Mouse (Mus musculus) forebrain, postnatal 0 days (tissue): ENCODE data around the gene Olfr1364. TPM values are rescaled to one million over a fixed set of nuclear protein-coding genes. Genes with fewer than 3 reads are reported as not detected.

Experiments
- ATAC-seq: fragments of 200-750 bp; cut with Nextera tagmentation; 2 replicates; pipeline ENCODE4 v1.8.0; 2017; ENCODE audit warnings: mild to moderate bottlenecking, moderate library complexity
- DNase-seq: peaks from one replicate; pipeline ENCODE4 v3.0.0-alpha.2; 2015
- H3K27ac ChIP-seq: fragments of 300-500 bp; sonication (generic); 2 replicates; pipeline ENCODE4 v1.5.1; 2014; ENCODE audit warnings: low read depth, mild to moderate bottlenecking, antibody characterized with exemption, low read length, moderate library complexity, mixed read lengths
- H3K27me3 ChIP-seq: fragments of 300-500 bp; sonication (generic); 2 replicates; pipeline ENCODE4 v1.6.1; 2014; ENCODE audit warnings: mild to moderate bottlenecking, low read length, mixed read lengths; ENCODE audit not compliant: insufficient read depth
- H3K36me3 ChIP-seq: fragments of 300-500 bp; sonication (generic); 2 replicates; pipeline ENCODE4 v1.6.1; 2014; ENCODE audit warnings: mild to moderate bottlenecking, moderate library complexity; ENCODE audit not compliant: insufficient read depth
- H3K4me1 ChIP-seq: fragments of 300-500 bp; sonication (generic); 2 replicates; pipeline ENCODE4 v1.6.1; 2014; ENCODE audit warnings: antibody characterized with exemption; ENCODE audit not compliant: insufficient read depth
- H3K4me2 ChIP-seq: fragments of 300-500 bp; sonication (generic); 2 replicates; pipeline ENCODE4 v1.6.1; 2014; ENCODE audit warnings: low read depth, mild to moderate bottlenecking, moderate library complexity
- H3K4me3 ChIP-seq: fragments of 300-500 bp; sonication (generic); 2 replicates; pipeline ENCODE4 v1.5.1; 2014; ENCODE audit warnings: low read depth, low read length, mixed read lengths
- H3K9ac ChIP-seq: fragments of 300-500 bp; sonication (generic); 2 replicates; pipeline ENCODE4 v1.6.1; 2014; ENCODE audit warnings: mild to moderate bottlenecking
- H3K9me3 ChIP-seq: fragments of 300-500 bp; sonication (generic); 2 replicates; pipeline ENCODE4 v1.6.1; 2016; ENCODE audit warnings: low read length
- CTCF ChIP-seq: sonication (generic); IDR thresholded peaks from 2 replicates; pipeline ENCODE4 v1.5.1; 2016; ENCODE audit warnings: antibody characterized with exemption, control low read depth, low read depth
- WGBS: fragments of 180-500 bp; shearing (Covaris S2); extraction: QIAGEN DNeasy Blood & Tissue Kit; methylation state at CpG from one replicate; pipeline ENCODE4 v1.1.7; 2014; 5-methylcytosine and 5-hydroxymethylcytosine counted together
- polyA plus RNA-seq: library from polyadenylated mRNA; unstranded; fragments of >200 nt; fragmentation: Nextera tagmentation; extraction: Ambion mirVana; gene quantifications from 2 replicates; pipeline ENCODE4 v1.2.1, GENCODE M21; 2015
- total RNA-seq: library from RNA; depleted of rRNA; stranded (reverse); fragments of >200 nt; gene quantifications from 2 replicates; pipeline ENCODE4 v1.2.3, GENCODE M21; 2014; rRNA removed

Olfr1364 gene
- total and polyA plus RNA-seq, 2 experiments from 2014 or later, result not detected

GRCm38 (mm10) chr13:21530781-21531201 is 50.8 kb downstream of the Olfr1364 start, which contains the start of gene Zkscan8:
Gene Zkscan8 (minus strand): TSS chr13:21531120.
- Histone ChIP-seq H3K9ac (peak within 1 kb of the TSS; percentile 96), H3K9me3 (no peaks in the 10 kb centered on the region), H3K4me3 (peak within 1 kb of the TSS; percentile 88), H3K27ac (peak within 1 kb of the TSS; percentile 89), H3K4me2 (peak within 1 kb of the TSS; percentile 74), H3K36me3 (peaks cover 6% of the 10 kb centered on the region; the same call in 1 of the 2 replicates), H3K27me3 (no peaks in the 10 kb centered on the region), H3K4me1 (peaks cover 6% of the 10 kb centered on the region; the same call in 1 of the 2 replicates)
- WGBS, result under 1% methylated on average over 39 of the region's 39 CpGs
- DNase-seq (peak; percentile 91), ATAC-seq (peak; percentile 99)
- TF ChIP-seq CTCF, result peak; percentile 17

GRCm38 (mm10) chr13:21530136-21530535 is 51.4 kb downstream of the Olfr1364 start:
- DNase-seq (peak; percentile 7), ATAC-seq (no peak)
- peaks cover 7% of the 10 kb centered on the region; the same call in 1 of the 2 replicates for H3K36me3 ChIP-seq
- H3K9me3 ChIP-seq, result no peaks in the 10 kb centered on the region
- H3K4me2 ChIP-seq, result peak overlapping the region; percentile 74
- H3K9ac ChIP-seq, result 0 out of 2 replicates have a peak overlapping the region, but pooled peaks have one; percentile 1
- no peaks in the 10 kb centered on the region for H3K27me3 ChIP-seq
- no peak for TF ChIP-seq CTCF
- WGBS, result 48% methylated on average over 7 of the region's 7 CpGs
- H3K4me3 ChIP-seq, result peak overlapping the region; percentile 88
- H3K27ac ChIP-seq, result no peak overlapping the region
- H3K4me1 ChIP-seq, result peaks cover 6% of the 10 kb centered on the region; the same call in 1 of the 2 replicates

Other genes with a start within 250 kb of the Olfr1364 start
Only the 30 nearest of the 33 such genes appear.
- 10.4 and 11.5 TPM in 2 replicates for gene Zscan12, start 218.9 kb downstream of the Olfr1364 start, total RNA-seq
- 7.2 and 8.1 TPM in 2 replicates for gene Zscan12, start 218.9 kb downstream of the Olfr1364 start, polyA plus RNA-seq
- 51.8 and 54.0 TPM in 2 replicates for gene Zkscan3, start 179.0 kb downstream of the Olfr1364 start, total RNA-seq
- 42.2 and 45.6 TPM in 2 replicates for gene Zkscan3, start 179.0 kb downstream of the Olfr1364 start, polyA plus RNA-seq
- gene Pgbd1, start 140.7 kb downstream of the Olfr1364 start, total RNA-seq, result 2.3 and 4.7 TPM in 2 replicates
- 0.83 and 1.5 TPM in 2 replicates for gene Pgbd1, start 140.7 kb downstream of the Olfr1364 start, polyA plus RNA-seq
- 25.2 and 27.1 TPM in 2 replicates for gene Zscan26, start 128.0 kb downstream of the Olfr1364 start, total RNA-seq
- 10.9 and 16.7 TPM in 2 replicates for gene Zscan26, start 128.0 kb downstream of the Olfr1364 start, polyA plus RNA-seq
- gene Nkapl, start 113.2 kb downstream of the Olfr1364 start, total RNA-seq, result 0.69 and 1.3 TPM in 2 replicates
- gene Nkapl, start 113.2 kb downstream of the Olfr1364 start, polyA plus RNA-seq, result 1.8 and 2.7 TPM in 2 replicates
- gene Zkscan4, start 102.9 kb downstream of the Olfr1364 start, total RNA-seq, result 8.9 and 9.3 TPM in 2 replicates
- gene Zkscan4, start 102.9 kb downstream of the Olfr1364 start, polyA plus RNA-seq, result 4.2 and 6.1 TPM in 2 replicates
- 1.5 TPM in 1 of 2 replicates, not detected in the other for gene Gm10065, start 102.3 kb downstream of the Olfr1364 start, total RNA-seq
- not detected in 2 replicates for gene Gm10065, start 102.3 kb downstream of the Olfr1364 start, polyA plus RNA-seq
- 0.14 and 0.31 TPM in 2 replicates for gene AK157302, start 86.5 kb downstream of the Olfr1364 start, total RNA-seq
- gene AK157302, start 86.5 kb downstream of the Olfr1364 start, polyA plus RNA-seq, result 0.42 and 0.54 TPM in 2 replicates
- 5.9 and 7.1 TPM in 2 replicates for gene Gm11273, start 80.3 kb downstream of the Olfr1364 start, total RNA-seq
- gene Gm11273, start 80.3 kb downstream of the Olfr1364 start, polyA plus RNA-seq, result 5.8 and 11.0 TPM in 2 replicates
- 7.8 and 9.5 TPM in 2 replicates for gene Zkscan8, start 50.6 kb downstream of the Olfr1364 start, total RNA-seq
- gene Zkscan8, start 50.6 kb downstream of the Olfr1364 start, polyA plus RNA-seq, result 1.3 and 2.2 TPM in 2 replicates
- gene Olfr1366, start 39.0 kb downstream of the Olfr1364 start, total RNA-seq, result not detected in 2 replicates
- 0.15 TPM in 2 replicates for gene Olfr1366, start 39.0 kb downstream of the Olfr1364 start, polyA plus RNA-seq
- not detected in 2 replicates for gene Olfr1535, start 21.9 kb downstream of the Olfr1364 start, total RNA-seq
- 0.06 and 0.07 TPM in 2 replicates for gene Olfr1535, start 21.9 kb downstream of the Olfr1364 start, polyA plus RNA-seq
- not detected in 2 replicates for gene Olfr1362, start 32.3 kb upstream of the Olfr1364 start, total RNA-seq
- not detected in 2 replicates for gene Olfr1362, start 32.3 kb upstream of the Olfr1364 start, polyA plus RNA-seq
- gene Olfr11, start 60.8 kb upstream of the Olfr1364 start, total RNA-seq, result not detected in 2 replicates
- not detected in 2 replicates for gene Olfr11, start 60.8 kb upstream of the Olfr1364 start, polyA plus RNA-seq
- gene Olfr1361, start 81.6 kb upstream of the Olfr1364 start, total RNA-seq, result not detected in 2 replicates
- not detected in 2 replicates for gene Olfr1361, start 81.6 kb upstream of the Olfr1364 start, polyA plus RNA-seq
- not detected in 2 replicates for gene Olfr1360, start 95.6 kb upstream of the Olfr1364 start, total RNA-seq
- not detected in 2 replicates for gene Olfr1360, start 95.6 kb upstream of the Olfr1364 start, polyA plus RNA-seq
- not detected in 2 replicates for gene Olfr1359, start 116.4 kb upstream of the Olfr1364 start, total RNA-seq
- not detected in 2 replicates for gene Olfr1359, start 116.4 kb upstream of the Olfr1364 start, polyA plus RNA-seq
- gene Hist1h2bl, start 134.4 kb upstream of the Olfr1364 start, total RNA-seq, result 131 and 141 TPM in 2 replicates
- gene Hist1h2bl, start 134.4 kb upstream of the Olfr1364 start, polyA plus RNA-seq, result 0.65 and 0.73 TPM in 2 replicates
- gene Hist1h2ai, start 134.7 kb upstream of the Olfr1364 start, total RNA-seq, result 342 and 560 TPM in 2 replicates
- gene Hist1h2ai, start 134.7 kb upstream of the Olfr1364 start, polyA plus RNA-seq, result 12.1 and 14.6 TPM in 2 replicates
- 277 and 308 TPM in 2 replicates for gene Hist1h3h, start 135.9 kb upstream of the Olfr1364 start, total RNA-seq
- gene Hist1h3h, start 135.9 kb upstream of the Olfr1364 start, polyA plus RNA-seq, result 0.75 and 1.3 TPM in 2 replicates
- 308 and 356 TPM in 2 replicates for gene Hist1h2bm, start 140.3 kb upstream of the Olfr1364 start, total RNA-seq
- 0.34 TPM in 1 of 2 replicates, not detected in the other for gene Hist1h2bm, start 140.3 kb upstream of the Olfr1364 start, polyA plus RNA-seq
- 282 and 307 TPM in 2 replicates for gene Hist1h4j, start 153.3 kb upstream of the Olfr1364 start, total RNA-seq
- gene Hist1h4j, start 153.3 kb upstream of the Olfr1364 start, polyA plus RNA-seq, result not detected in 2 replicates
- 635 and 850 TPM in 2 replicates for gene Hist1h4k, start 168.7 kb upstream of the Olfr1364 start, total RNA-seq
- not detected in 2 replicates for gene Hist1h4k, start 168.7 kb upstream of the Olfr1364 start, polyA plus RNA-seq
- 242 and 258 TPM in 2 replicates for gene Hist1h2ak, start 172.1 kb upstream of the Olfr1364 start, total RNA-seq
- gene Hist1h2ak, start 172.1 kb upstream of the Olfr1364 start, polyA plus RNA-seq, result 4.4 and 5.2 TPM in 2 replicates
- gene Hist1h2bn, start 172.4 kb upstream of the Olfr1364 start, total RNA-seq, result 157 and 249 TPM in 2 replicates
- gene Hist1h2bn, start 172.4 kb upstream of the Olfr1364 start, polyA plus RNA-seq, result not detected in 2 replicates
- gene Hist1h1b, start 198.9 kb upstream of the Olfr1364 start, total RNA-seq, result 140 and 182 TPM in 2 replicates
- 4.0 and 4.7 TPM in 2 replicates for gene Hist1h1b, start 198.9 kb upstream of the Olfr1364 start, polyA plus RNA-seq
- 282 and 291 TPM in 2 replicates for gene Hist1h3i, start 201.6 kb upstream of the Olfr1364 start, total RNA-seq
- gene Hist1h3i, start 201.6 kb upstream of the Olfr1364 start, polyA plus RNA-seq, result 20.0 and 34.1 TPM in 2 replicates
- 143 and 154 TPM in 2 replicates for gene Hist1h2an, start 205.5 kb upstream of the Olfr1364 start, total RNA-seq
- gene Hist1h2an, start 205.5 kb upstream of the Olfr1364 start, polyA plus RNA-seq, result 1.1 and 1.6 TPM in 2 replicates
- 46.4 and 70.5 TPM in 2 replicates for gene Hist1h2bp, start 205.7 kb upstream of the Olfr1364 start, total RNA-seq
- gene Hist1h2bp, start 205.7 kb upstream of the Olfr1364 start, polyA plus RNA-seq, result 0.28 TPM in 1 of 2 replicates, not detected in the other
- gene Hist1h2bq, start 228.4 kb upstream of the Olfr1364 start, total RNA-seq, result 214 and 268 TPM in 2 replicates
- 4.6 and 5.2 TPM in 2 replicates for gene Hist1h2bq, start 228.4 kb upstream of the Olfr1364 start, polyA plus RNA-seq